Mouse (Mus musculus) lung, adult 10 weeks (tissue): Measurements from ENCODE around the gene 9230102O04Rik. TPM values are rescaled to one million over a fixed set of nuclear protein-coding genes. Genes with fewer than 3 reads are reported as not detected.

Source experiments
- polyA plus RNA-seq: library from polyadenylated mRNA; stranded (reverse); fragments of 350-450 nt; fragmentation: Illumina TruSeq; extraction: RNeasy Lipid Tissue Mini Kit (QIAGEN cat#74804); gene quantifications from one replicate; pipeline ENCODE4 v1.2.3, GENCODE M21; 2014; ENCODE audit warnings: low read depth, low replicate concordance; ENCODE audit not compliant: insufficient read depth

9230102O04Rik gene
- polyA plus RNA-seq = not detected

DNA sequence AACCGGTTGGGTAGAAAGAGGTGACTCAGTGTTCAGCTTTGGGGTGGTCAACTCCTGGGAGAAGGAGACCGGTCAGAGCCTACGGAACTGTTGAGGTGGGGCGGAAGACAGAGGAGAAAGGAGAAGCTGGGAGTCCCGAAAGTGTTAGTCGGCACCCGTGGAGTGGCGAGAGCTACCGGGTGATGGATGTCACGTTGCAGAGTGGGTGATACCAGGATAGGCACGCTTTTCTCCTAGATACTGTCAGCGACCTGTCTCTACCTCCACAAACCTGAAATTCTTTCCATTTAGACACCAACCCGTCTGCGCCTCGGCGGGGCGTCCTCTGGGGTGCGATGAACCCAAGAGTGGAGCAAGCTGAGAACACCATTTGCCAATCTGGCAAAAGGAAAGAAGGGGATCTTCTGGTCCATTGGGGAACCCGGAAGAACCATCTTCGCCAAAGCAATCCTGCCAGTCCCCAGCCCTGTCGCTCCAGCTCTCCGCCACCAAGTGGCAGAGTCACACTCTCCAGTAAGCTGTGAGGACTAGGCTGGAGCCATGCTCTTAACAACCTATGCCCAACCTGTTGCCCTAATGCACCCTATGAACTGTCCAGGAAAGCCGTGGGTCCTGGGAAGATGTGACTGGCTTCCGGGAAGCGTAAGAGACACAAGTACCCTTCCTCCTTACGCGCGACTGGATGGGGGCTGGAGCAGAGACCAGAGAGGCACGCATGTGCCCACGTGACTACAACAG lies at the start of gene 9230102O04Rik:
9230102O04Rik (minus strand) TSS at position 628 of the 738 bp plus-strand sequence.

DNA sequence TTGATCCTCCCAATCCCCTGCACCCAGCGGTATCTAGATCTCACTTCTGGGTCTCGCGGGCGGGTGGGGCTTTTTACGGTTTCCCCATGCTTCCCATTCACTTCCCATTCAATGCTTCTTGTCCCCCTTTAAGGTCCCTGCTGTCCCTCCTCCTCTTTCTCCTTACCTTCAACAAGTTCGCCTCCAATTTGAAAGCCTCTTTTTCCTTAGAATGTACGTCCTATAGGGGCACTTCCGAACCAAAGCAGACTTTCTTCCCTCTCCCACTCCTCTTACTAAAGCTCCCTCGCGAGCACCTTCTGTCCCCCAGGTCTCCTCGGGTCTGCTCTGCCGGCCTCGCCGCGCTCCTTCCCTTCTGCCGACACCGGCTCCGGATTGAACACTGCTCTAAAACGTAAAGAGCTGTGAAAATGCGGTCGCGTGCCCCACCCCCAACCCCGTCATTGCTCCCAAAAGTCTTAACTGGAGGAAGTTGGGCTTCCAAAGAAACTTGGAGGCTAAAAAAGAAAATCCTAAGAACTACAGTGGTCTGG lies 377 bp upstream of the 9230102O04Rik start, which contains the start of gene Gata3:
Gata3 (minus strand) TSS at position 384 of the 533 bp plus-strand sequence.

DNA sequence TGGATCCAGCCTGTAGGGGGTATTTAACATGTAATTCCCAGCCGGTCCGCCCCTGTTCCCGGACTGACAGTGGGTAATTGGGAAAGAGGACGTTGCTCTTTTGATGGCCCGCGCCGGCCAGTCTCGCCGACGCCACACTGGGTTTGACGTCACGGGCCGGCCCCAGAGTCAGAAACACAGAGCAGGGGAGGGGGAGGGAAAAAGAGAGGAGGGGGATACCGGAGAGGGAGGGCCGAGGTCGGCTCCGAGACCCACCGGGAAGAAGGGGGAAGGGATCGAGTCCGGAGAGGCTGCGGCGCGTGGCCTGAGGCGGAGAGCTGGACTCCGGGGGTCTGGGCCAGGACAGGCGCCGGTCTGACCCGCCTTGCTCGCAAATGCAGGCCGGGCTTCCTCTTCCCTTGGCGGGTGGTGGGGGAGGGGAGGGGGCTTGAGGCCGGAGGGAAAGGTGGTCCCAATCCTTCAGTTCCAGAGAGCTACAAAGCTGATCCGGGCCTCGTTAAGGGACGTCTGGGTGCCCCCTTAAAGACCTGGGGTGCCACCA lies 8.2 kb downstream of the 9230102O04Rik start, which contains the start of gene 4930412O13Rik:
4930412O13Rik (plus strand) TSS at position 202 of the 541 bp plus-strand sequence.

Other genes starting within 250 kb of the 9230102O04Rik start
- gene 4930412O13Rik, start 8.3 kb downstream of the 9230102O04Rik start, polyA plus RNA-seq = not detected
- gene Gata3, start 494 bp upstream of the 9230102O04Rik start, polyA plus RNA-seq = 3.0 TPM
- 4.6 TPM for gene Taf3, start 159.1 kb upstream of the 9230102O04Rik start, polyA plus RNA-seq
- 244 TPM for gene Atp5c1, start 191.0 kb upstream of the 9230102O04Rik start, polyA plus RNA-seq
- 11.5 TPM for gene Kin, start 191.1 kb upstream of the 9230102O04Rik start, polyA plus RNA-seq
- 2.2 TPM for gene Itih2, start 241.9 kb upstream of the 9230102O04Rik start, polyA plus RNA-seq